Mouse (Mus musculus) embryonic stem cell, embryonic (primary cell): ENCODE measurements around the gene Msi1.

ENCODE experiments used
- CTCF ChIA-PET, 4 experiments: fragments of 300-600 bp in 2 of 4; fragments of 350-600 bp in 2 of 4; sonication (Branson Sonifier 250); formaldehyde crosslinking; loops; one replicate each; lab custom pipeline; 2022; ENCODE audit warnings: inconsistent platforms in 2 of 4; lab: Charles Lee
- POLR2A ChIA-PET, 4 experiments: fragments of 300-600 bp in 2 of 4; fragments of 350-600 bp in 2 of 4; sonication (Branson Sonifier 250); formaldehyde crosslinking; loops; one replicate each; lab custom pipeline; 2022; ENCODE audit warnings: antibody characterized with exemption in 4 of 4, inconsistent platforms in 1 of 4; lab: Charles Lee

Msi1 gene

DNA sequence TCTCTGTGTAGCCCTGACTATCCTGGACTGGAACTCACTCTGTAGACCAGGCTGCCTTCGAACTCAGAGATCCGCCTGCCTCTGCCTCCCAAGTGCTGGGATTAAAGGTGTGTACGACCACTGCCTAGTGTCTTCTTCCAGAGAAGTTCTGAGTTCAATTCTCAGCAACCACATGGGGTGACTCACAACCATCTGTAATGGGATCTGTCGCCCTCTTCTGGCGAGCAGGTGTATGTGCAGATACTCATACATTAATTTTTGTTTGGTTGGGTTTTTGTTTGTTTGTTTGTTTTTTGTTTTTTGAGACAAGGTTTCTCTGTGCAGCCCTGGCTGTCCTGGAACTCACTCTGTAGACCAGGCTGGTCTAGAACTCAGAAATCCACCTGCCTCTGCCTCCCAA lies 13.3 kb downstream of the Msi1 start:
- ChIA-PET POLR2A (interaction anchor here in 2 of 4 experiments (0.6 to 2.8 kb wide), 9 partner anchors 13 to 95 kb away, joined by 3 to 29 read pairs (median 9); partner anchors contain the start of gene Pla2g1b (in 1 of the 2)), CTCF (interaction anchor here (0.5 to 3.1 kb wide), 7 partner anchors 21 to 85 kb away, joined by 4 to 25 read pairs (median 7); no protein-coding TSS in a partner anchor)

- ChIA-PET CTCF (interaction anchor here (0.6 to 2.9 kb wide), 27 partner anchors 9 to 755 kb away, joined by 3 to 18 read pairs (median 4); partner anchors contain the start of gene Cox6a1 (in 1 of the 4)), POLR2A (interaction anchor here (0.6 to 2.8 kb wide), 87 partner anchors 8 to 618 kb away, joined by 3 to 37 read pairs (median 5); partner anchors contain the start of genes Sirt4 (in 3 of the 4), Dynll1 (in 2 of the 4), Rnf10 (in 2 of the 4) and 2210016L21Rik (in 1 of the 4))
Observed at GRCm38 (mm10) chr5:115444130-115444529, 14.7 kb downstream of the Msi1 start.

- POLR2A ChIA-PET, result interaction anchor here in 2 of 4 experiments (1.0 to 1.2 kb wide), 2 partner anchors 28 to 81 kb away, joined by 3 read pairs; no protein-coding TSS in a partner anchor
Observed at GRCm38 (mm10) chr5:115447108-115447507, 17.7 kb downstream of the Msi1 start.

DNA sequence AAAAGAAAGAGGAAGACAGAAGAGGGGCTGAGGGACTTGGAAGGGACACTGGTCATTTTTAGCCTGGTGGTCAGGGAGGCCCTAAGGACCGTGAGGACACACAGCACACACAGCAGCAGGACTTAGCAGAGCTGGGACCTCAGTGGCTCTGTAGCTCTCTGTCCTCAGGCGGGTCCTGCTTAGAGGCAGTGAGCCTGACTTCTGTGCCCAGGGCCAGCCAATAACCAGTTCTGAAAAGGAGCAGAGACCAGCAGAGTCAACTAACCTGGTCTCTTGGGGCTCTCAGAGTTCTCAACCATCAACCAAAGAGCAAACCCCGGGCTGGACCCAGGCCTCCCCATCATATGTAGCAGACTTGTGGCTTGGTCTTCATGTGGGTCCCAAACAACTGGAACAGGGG lies 19.8 kb downstream of the Msi1 start:
- POLR2A ChIA-PET, result interaction anchor here in 2 of 4 experiments (0.6 to 6.0 kb wide), 11 partner anchors 10 to 485 kb away, joined by 3 to 30 read pairs (median 6); partner anchors contain the start of genes Pla2g1b (in 1 of the 2) and Sirt4 (in 1 of the 2)
- CTCF ChIA-PET, result interaction anchor here in 3 of 4 experiments (0.6 to 1.4 kb wide), 3 partner anchors 14 to 84 kb away, joined by 3 to 5 read pairs (median 4); no protein-coding TSS in a partner anchor

More at GRCm38 (mm10) chr5:115447108-115447507, 17.7 kb downstream of the Msi1 start:
- CTCF ChIA-PET, result interaction anchor here in 2 of 4 experiments (0.5 to 0.8 kb wide), 3 partner anchors 18 to 165 kb away, joined by 3 to 5 read pairs (median 3); no protein-coding TSS in a partner anchor

GRCm38 (mm10) chr5:115450410-115451317 lies 21.3 kb downstream of the Msi1 start:
- CTCF ChIA-PET, result interaction anchor here in 3 of 4 experiments (0.5 to 1.5 kb wide), 13 partner anchors 10 to 1678 kb away, joined by 3 to 11 read pairs (median 4); partner anchors contain the start of gene Iscu (in 1 of the 3)
- POLR2A ChIA-PET, result interaction anchor here in 3 of 4 experiments (0.6 to 6.0 kb wide), 20 partner anchors 9 to 264 kb away, joined by 3 to 30 read pairs (median 4); partner anchors contain the start of genes Gatc (in 1 of the 3), Pla2g1b (in 1 of the 3), Sirt4 (in 1 of the 3) and Triap1 (in 1 of the 3)

GRCm38 (mm10) chr5:115454422-115455090 lies 25.2 kb downstream of the Msi1 start:
- ChIA-PET CTCF (interaction anchor here in 2 of 4 experiments (0.6 to 0.7 kb wide), 5 partner anchors 61 to 194 kb away, joined by 4 to 25 read pairs (median 6); no protein-coding TSS in a partner anchor), POLR2A (interaction anchor here in 3 of 4 experiments (0.6 to 2.5 kb wide), 11 partner anchors 10 to 341 kb away, joined by 3 to 14 read pairs (median 4); no protein-coding TSS in a partner anchor)

DNA sequence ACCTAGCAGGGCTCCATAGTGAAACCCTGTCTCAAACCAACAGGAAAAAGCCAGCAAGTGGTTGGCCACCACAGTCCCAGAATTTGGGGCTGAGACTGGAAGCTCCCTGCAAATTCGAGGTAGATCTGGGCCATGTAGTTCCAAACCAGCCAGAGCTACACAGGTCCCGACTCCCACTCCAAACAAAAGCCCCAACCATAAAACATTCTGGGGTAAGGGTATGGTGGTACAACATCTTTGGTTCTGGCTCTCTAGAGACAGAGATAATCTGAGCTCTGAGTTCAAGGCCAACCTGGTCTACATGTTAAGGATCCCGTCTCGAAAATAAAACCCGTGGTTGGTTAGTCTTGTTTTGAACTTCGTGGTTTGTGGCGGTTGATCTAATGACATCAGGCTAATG lies 26.4 kb downstream of the Msi1 start:
- ChIA-PET CTCF (interaction anchor here in 2 of 4 experiments (0.8 to 1.2 kb wide), 2 partner anchors 9 kb away, joined by 3 to 4 read pairs; no protein-coding TSS in a partner anchor), POLR2A (interaction anchor here in 3 of 4 experiments (0.5 to 1.9 kb wide), 11 partner anchors 9 to 155 kb away, joined by 3 to 12 read pairs (median 4); partner anchors contain the start of gene Dynll1 (in 1 of the 3))

DNA sequence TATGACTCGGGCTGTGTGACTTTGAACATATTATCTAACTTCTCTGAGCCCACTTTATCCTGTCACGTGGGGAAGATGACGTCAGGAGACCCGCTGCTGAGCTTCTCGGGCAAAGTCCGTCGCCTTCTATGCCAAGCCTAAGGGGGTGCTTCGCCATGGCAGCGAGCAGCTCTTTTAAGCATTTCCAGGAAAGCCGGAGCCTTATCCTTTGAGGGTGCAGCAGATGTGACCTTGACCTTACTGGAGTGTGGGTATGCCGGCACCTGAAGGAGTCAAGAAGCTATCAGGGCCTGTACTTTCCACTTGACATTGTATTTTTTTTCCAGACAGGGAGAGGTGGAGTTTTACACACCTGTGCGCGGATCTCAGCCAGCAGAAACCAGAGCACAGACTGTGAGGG lies 29.5 kb downstream of the Msi1 start:
- POLR2A ChIA-PET, result interaction anchor here in 3 of 4 experiments (0.7 to 3.7 kb wide), 20 partner anchors 8 to 159 kb away, joined by 3 to 20 read pairs (median 4); partner anchors contain the start of genes Rplp0 (in 2 of the 3), Cox6a1 (in 1 of the 3) and Sirt4 (in 1 of the 3)
- CTCF ChIA-PET, result interaction anchor here in 2 of 4 experiments (0.7 to 1.4 kb wide), 8 partner anchors 9 to 106 kb away, joined by 3 to 10 read pairs (median 3); no protein-coding TSS in a partner anchor

GRCm38 (mm10) chr5:115464408-115465115 lies 35.2 kb downstream of the Msi1 start:
- ChIA-PET POLR2A (interaction anchor here (0.6 to 6.6 kb wide), 117 partner anchors 9 to 454 kb away, joined by 3 to 73 read pairs (median 4); partner anchors contain the start of genes Dynll1 (in 3 of the 4), Sirt4 (in 3 of the 4), Rplp0 (in 2 of the 4) and Rnf10 (in 1 of the 4)), CTCF (interaction anchor here (0.5 to 2.4 kb wide), 64 partner anchors 9 to 1605 kb away, joined by 3 to 19 read pairs (median 4); partner anchors contain the start of genes Srsf9 (in 1 of the 4) and Unc119b (in 1 of the 4))

DNA sequence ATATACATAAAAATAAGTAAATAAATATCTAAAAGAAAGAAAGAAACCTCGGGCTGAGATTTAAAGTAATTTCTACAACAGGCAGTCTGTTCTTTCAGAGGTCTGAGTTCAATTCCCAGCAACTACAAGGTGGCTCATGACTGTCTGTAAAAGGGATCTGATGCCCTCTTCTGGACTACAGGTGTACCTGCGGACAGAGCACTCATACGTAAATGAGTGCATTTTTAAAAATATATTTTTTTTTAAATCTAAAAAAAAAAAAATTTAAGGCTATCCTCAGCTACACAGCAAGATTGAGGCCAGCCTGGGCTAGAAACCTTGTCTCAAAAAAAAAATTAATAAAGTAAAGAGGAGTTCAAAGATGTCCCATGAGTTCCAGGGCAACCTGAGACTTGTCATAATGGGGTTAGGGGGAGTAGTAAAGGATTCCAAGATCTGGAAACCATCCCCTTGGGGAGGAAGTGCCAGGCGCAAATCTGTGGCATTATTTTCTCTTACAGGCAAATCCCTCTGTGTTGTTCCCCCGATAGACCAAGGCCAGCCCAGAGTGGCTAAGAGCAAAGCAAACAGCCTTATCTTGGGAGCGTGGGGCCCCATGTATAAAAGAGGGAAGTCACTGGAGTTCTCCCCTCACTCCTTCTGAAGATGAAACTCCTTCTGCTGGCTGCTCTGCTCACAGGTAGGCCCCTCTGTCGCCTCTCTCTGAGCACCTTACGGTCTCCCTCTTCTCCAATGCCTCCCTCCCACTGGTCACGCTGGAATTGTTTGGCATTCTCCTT lies 36.4 kb downstream of the Msi1 start, which contains the start of gene Pla2g1b:
Gene Pla2g1b, plus strand, starts transcription at position 621 of the 779 bp plus-strand sequence.
- CTCF ChIA-PET, result interaction anchor here in 2 of 4 experiments (1.3 to 2.4 kb wide), 6 partner anchors 10 to 300 kb away, joined by 6 to 19 read pairs (median 8); no protein-coding TSS in a partner anchor
- POLR2A ChIA-PET, result interaction anchor here in 3 of 4 experiments (0.9 to 6.6 kb wide), 30 partner anchors 10 to 300 kb away, joined by 3 to 73 read pairs (median 6); partner anchors contain the start of gene Sirt4 (in 2 of the 3)

GRCm38 (mm10) chr5:115469791-115470190 lies 40.4 kb downstream of the Msi1 start:
- CTCF ChIA-PET, result interaction anchor here in 3 of 4 experiments (0.6 to 0.9 kb wide), 3 partner anchors 10 to 304 kb away, joined by 3 to 5 read pairs (median 3); no protein-coding TSS in a partner anchor
- POLR2A ChIA-PET, result interaction anchor here in 3 of 4 experiments (0.6 to 1.0 kb wide), 5 partner anchors 8 to 75 kb away, joined by 3 to 4 read pairs (median 3); no protein-coding TSS in a partner anchor

- CTCF ChIA-PET, result interaction anchor here in 2 of 4 experiments (0.6 to 1.1 kb wide), 4 partner anchors 14 to 305 kb away, joined by 3 read pairs; partner anchors contain the start of gene Sirt4 (in 1 of the 2)
- POLR2A ChIA-PET, result interaction anchor here in 3 of 4 experiments (0.6 to 1.5 kb wide), 14 partner anchors 9 to 185 kb away, joined by 3 to 8 read pairs (median 3); no protein-coding TSS in a partner anchor
Observed at GRCm38 (mm10) chr5:115470766-115471531, 41.5 kb downstream of the Msi1 start.

- POLR2A ChIA-PET, result interaction anchor here in 3 of 4 experiments (0.6 to 1.5 kb wide), 5 partner anchors 8 to 131 kb away, joined by 3 to 6 read pairs (median 3); partner anchors contain the start of gene Sirt4 (in 1 of the 3)
Observed at GRCm38 (mm10) chr5:115473191-115473590, 43.8 kb downstream of the Msi1 start.

More at GRCm38 (mm10) chr5:115473191-115473590, 43.8 kb downstream of the Msi1 start:
- CTCF ChIA-PET, result interaction anchor here in 3 of 4 experiments (0.6 to 1.4 kb wide), 6 partner anchors 11 to 101 kb away, joined by 3 to 4 read pairs (median 4); partner anchors contain the start of gene Sirt4 (in 2 of the 3)
